Mouse (Mus musculus) layer of hippocampus, adult 8-10 months (tissue): ENCODE measurements at regions not wholly inside any gene's neighbourhood (a gene's known extent, or its start where the extent isn't known, plus 50 kb on each side); places are given as distances from the start of the nearest gene placed in this dataset.
"Not testable (repeated sequence)": the region's sequence is repeated elsewhere in the genome, so short reads cannot be mapped to it uniquely, and the experiment has no call there.

Experiments
- DNase-seq, 2 experiments: peaks; one replicate each; pipeline ENCODE4 v3.0.0; 2022; ENCODE audit warnings: low spot score in 2 of 2

- DNase-seq, result no peak
Measured at GRCm38 (mm10) chr1:51411726-51412125, 66.5 kb downstream of the Nabp1 start.

DNA sequence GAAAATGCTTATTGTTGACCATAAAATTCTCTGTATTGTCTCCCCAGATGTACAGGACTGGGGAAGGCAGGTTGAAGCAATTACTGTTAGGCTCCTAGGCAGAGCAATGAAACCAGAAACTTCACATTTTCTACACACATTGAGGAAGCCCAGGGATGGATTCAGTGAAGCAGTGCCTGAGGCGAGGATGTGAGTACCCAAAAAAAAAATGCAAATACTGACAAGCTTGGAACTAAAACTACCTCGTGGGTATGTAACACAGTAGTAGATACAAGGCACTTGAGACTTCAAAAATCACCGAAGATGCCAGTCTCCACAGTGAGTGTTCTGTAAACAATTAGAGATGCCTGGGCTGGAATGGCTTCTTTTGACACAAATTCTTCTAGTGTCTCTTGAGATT lies 74.6 kb downstream of the Nabp1 start:
- DNase-seq, result no peak

DNA sequence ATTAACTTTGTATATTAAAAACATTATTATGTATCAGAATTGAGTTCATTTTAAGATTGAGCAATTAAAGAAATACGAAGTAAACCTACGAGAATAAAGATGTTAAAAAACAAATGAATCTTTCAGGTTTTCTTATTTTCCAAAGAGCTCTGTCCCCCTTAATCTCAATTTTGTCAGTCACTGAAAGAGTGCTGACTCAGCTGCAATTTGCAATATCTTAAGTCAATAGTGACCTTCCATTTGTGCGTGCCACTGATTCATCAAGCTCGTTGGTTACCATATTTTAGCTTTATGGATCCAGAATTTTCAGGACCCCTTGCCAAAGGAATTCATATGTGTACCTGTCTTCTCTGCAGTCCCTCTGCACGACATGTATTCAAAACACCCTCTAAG lies 75.7 kb downstream of the Nabp1 start:
- no peak for DNase-seq

DNA sequence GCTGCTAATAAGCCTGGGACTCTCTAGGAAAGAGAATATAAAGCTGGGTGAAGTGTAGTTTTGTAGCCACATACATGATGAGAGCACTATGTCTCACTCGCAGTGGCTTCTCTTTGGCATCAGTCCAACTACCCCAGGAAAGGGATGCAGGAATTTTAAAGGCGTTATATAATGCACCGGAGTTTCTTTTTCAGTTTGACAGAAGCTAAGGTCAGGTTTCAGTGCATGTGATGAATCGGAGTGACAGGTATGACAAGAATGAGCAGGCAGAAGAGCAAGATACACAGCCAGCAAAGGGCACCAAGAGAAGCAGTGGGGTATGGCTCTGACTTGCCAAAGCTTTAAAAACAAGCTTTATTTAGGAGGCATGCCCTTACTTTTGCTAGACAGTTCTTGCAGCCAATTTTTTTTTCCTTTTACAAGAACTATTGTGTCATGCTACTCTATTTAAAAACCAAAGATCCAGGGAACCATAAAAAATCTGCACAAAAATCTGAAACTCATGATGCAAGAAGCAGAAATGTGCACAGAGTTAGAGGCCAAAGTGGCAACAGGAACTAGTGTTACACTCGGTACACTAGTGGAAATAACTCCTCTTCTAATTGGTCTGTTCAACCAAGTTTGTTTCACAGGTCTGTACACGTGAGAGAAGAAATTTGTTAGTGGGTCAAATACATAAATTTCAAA lies 76.2 kb downstream of the Nabp1 start:
- no peak for DNase-seq

DNA sequence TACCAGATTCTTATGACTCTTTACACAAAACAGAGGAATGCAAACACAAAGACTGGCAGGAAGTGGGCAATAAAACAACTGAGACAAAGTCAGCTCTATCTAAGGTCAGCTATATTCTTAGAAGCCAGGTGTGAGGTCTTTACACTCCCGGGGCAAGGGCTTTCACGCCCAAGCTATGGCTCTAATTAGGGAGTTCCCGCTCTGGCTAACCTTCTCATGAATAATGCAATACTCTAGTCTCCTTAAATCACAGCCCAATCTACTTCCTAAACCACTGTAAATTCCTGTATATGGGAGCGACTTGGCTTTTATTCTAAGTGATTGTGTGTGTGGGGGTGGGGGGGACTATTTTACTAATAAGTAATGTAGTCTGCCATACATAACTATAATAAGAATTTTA lies 77.7 kb downstream of the Nabp1 start:
- not testable (repeated sequence) for DNase-seq

GRCm38 (mm10) chr1:51386874-51387273 lies 91.4 kb downstream of the Nabp1 start:
- DNase-seq, result no peak

GRCm38 (mm10) chr1:51384051-51384450 lies 94.2 kb downstream of the Nabp1 start:
- no peak for DNase-seq

GRCm38 (mm10) chr1:51380240-51380639 lies 91.3 kb downstream of the Cavin2 start:
- peak; percentile 57 to 63 for DNase-seq

DNA sequence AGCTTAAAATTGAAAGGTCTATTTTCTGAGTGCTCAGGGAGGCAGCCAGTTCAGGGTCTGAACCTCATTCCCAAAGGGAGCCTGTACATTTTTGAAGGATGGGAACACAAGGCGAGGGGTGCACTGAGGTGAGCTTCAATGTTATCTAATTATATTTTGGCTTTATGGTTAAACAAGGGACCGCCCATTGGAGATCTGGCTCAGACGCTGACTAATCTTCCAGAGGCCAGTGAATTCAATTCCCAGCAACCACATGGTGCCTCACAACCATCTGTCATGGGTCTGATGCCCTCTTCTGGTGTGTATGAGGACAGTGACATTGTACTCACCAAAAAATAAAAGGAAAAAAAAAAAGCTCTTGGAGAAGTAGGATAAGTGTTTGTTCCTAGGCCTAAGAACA lies 78.7 kb downstream of the Cavin2 start:
- DNase-seq, result no peak

DNA sequence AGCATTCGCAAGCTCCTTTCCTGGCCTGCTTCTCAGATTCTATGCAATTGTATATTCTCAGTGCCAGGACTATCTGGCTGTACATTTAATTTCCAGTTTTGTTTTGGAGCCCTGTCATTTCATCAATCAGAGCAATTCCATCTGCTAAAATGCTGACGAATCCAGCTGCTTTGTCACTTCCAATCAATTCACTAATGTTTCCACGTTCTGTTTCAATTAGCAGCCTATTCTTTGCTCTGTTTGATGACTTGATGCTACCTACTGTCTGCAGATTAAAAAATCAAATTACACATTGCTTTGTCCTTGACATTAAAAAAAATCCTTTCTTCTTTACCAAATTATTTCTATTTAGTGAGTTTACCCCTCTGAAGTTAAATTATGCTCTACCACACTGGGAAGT lies 71.2 kb downstream of the Cavin2 start:
- DNase-seq, result no peak
